Mouse (Mus musculus) intestine, embryonic 14.5 days (tissue): ENCODE data around the gene Metap2. TPM values are rescaled to one million over a fixed set of nuclear protein-coding genes. Genes with fewer than 3 reads are reported as not detected.

Experiments
- ATAC-seq: fragments of 200-750 bp; cut with Nextera tagmentation; replicated peaks from 2 replicates; pipeline ENCODE4 v1.8.0; 2017; ENCODE audit warnings: low read depth, moderate number of reproducible peaks, moderate TSS enrichment, moderate library complexity; ENCODE audit not compliant: low FRiP score, low TSS enrichment
- DNase-seq: peaks from one replicate; pipeline ENCODE4 v3.0.0-alpha.2; 2018; ENCODE audit warnings: low spot score
- H3K27ac ChIP-seq: fragments of 300-500 bp; sonication (generic); 2 replicates; pipeline ENCODE4 v1.5.1; 2014; ENCODE audit warnings: low read depth, mild to moderate bottlenecking, control low read depth
- H3K27me3 ChIP-seq: fragments of 300-500 bp; sonication (generic); replicated peaks from 2 replicates; pipeline ENCODE4 v1.6.1; 2014; ENCODE audit warnings: low read length, control low read depth; ENCODE audit not compliant: control insufficient read depth, insufficient read depth
- H3K36me3 ChIP-seq: fragments of 300-500 bp; sonication (generic); 2 replicates; pipeline ENCODE4 v1.6.1; 2014; ENCODE audit warnings: low read length, control low read depth; ENCODE audit not compliant: control insufficient read depth, insufficient read depth
- H3K4me1 ChIP-seq: fragments of 300-500 bp; sonication (generic); replicated peaks from 2 replicates; pipeline ENCODE4 v1.6.1; 2014; ENCODE audit warnings: low read length, control low read depth, mixed read lengths; ENCODE audit not compliant: control insufficient read depth, insufficient read depth
- H3K4me2 ChIP-seq: fragments of 300-500 bp; sonication (generic); 2 replicates; pipeline ENCODE4 v1.6.1; 2014; ENCODE audit warnings: low read length
- H3K4me3 ChIP-seq: fragments of 300-500 bp; sonication (generic); 2 replicates; pipeline ENCODE4 v1.5.1; 2014; ENCODE audit warnings: low read depth, low read length, control low read depth, mixed read lengths
- H3K9ac ChIP-seq: fragments of 300-500 bp; sonication (generic); 2 replicates; pipeline ENCODE4 v1.6.1; 2014; ENCODE audit warnings: mild to moderate bottlenecking, low read length
- H3K9me3 ChIP-seq: fragments of 300-500 bp; sonication (generic); 2 replicates; pipeline ENCODE4 v1.6.1; 2016; ENCODE audit warnings: low read length, control low read depth; ENCODE audit not compliant: control insufficient read depth
- WGBS: fragments of 180-500 bp; shearing (Covaris S2); extraction: QIAGEN DNeasy Blood & Tissue Kit; methylation state at CpG from one replicate; pipeline ENCODE4 v1.1.7; 2014; 5-methylcytosine and 5-hydroxymethylcytosine counted together
- polyA plus RNA-seq: library from polyadenylated mRNA; unstranded; fragments of >200 nt; fragmentation: Nextera tagmentation; extraction: Ambion mirVana; gene quantifications from 2 replicates; pipeline ENCODE4 v1.2.1, GENCODE M21; 2014

Metap2 gene
- polyA plus RNA-seq, 1 experiment from 2014 or later, result 206 TPM

DNA sequence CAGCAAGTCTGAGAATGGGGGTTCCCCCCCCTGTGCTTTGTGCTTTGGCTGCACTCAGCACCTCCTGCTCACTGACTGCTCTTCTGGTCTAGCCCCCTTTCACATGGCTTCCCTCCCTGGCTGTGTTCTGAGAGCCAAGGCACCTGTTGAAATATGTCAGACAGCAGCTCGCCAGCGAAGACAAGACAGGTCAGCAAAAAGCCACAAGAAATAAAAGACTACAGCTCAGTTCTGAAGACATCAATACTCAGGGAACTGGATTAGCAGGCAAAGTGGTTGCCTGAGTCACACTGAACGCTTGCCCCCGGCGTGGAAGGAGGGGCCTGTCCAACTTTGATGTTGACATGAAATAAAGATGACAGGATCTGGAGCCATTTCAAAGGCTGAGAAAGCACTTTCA, 36.0 kb upstream of the Metap2 start:
- no peaks in the 10 kb centered on the region for H3K27me3 ChIP-seq
- H3K4me1 ChIP-seq, result no peaks in the 10 kb centered on the region
- DNase-seq (no peak), ATAC-seq (no peak)
- no peak overlapping the region for H3K4me3 ChIP-seq
- no peak overlapping the region for H3K4me2 ChIP-seq
- 62% methylated on average over 5 of the region's 5 CpGs for WGBS
- H3K9ac ChIP-seq, result no peak overlapping the region
- H3K27ac ChIP-seq, result no peak overlapping the region
- H3K36me3 ChIP-seq, result no peaks in the 10 kb centered on the region
- H3K9me3 ChIP-seq, result no peaks in the 10 kb centered on the region

DNA sequence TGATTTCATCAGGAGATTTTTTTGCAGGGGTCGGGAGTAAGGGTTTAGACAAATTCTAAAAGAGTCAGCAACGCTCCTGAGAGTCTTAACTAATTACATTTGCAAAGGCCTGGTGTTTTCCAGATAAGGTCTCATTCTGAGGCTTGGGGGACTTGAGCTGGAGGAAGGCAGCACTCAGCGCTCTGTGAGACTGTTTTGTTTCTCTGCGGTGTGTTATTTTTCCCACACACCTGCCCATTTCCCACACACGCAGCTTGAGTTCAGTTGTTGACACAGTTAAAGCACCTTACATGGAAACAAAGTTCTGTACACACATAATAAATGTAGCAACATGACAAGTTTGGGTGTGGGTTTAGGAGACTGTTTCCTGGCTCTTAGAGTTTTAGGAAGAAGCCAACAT, 35.1 kb upstream of the Metap2 start:
- DNase-seq, result no peak
- 77% methylated on average over 5 of the region's 5 CpGs for WGBS
- no peaks in the 10 kb centered on the region for H3K36me3 ChIP-seq
- H3K27me3 ChIP-seq, result no peaks in the 10 kb centered on the region
- no peak overlapping the region for H3K4me2 ChIP-seq
- no peaks in the 10 kb centered on the region for H3K4me1 ChIP-seq
- H3K9me3 ChIP-seq, result no peaks in the 10 kb centered on the region; the same call in 1 of the 2 replicates
- H3K27ac ChIP-seq, result no peak overlapping the region
- ATAC-seq, result no peak
- H3K4me3 ChIP-seq, result no peak overlapping the region
- no peak overlapping the region for H3K9ac ChIP-seq

DNA sequence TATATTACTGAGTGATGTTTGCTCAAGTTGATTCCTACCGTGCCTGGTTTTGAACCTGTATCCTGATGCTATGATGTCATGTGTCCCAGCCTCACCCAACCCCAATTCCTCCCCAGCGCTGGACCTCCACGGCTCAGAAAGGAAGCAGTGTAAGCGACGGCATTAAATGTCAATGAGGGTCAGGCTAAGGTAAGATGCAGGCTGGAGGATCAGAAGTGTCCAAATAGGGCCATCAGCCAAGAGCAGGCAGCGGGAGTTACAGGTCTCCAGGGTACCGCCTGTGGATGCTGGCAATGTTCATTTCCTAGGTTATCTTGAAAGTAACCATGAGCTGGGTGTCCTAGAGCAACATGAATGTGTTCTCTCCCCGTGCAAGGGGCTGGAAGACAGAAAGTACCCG, 34.5 kb upstream of the Metap2 start:
- Histone ChIP-seq H3K27me3 (no peaks in the 10 kb centered on the region), H3K27ac (no peak overlapping the region), H3K4me1 (no peaks in the 10 kb centered on the region), H3K4me2 (no peak overlapping the region), H3K9ac (no peak overlapping the region), H3K9me3 (no peaks in the 10 kb centered on the region; the same call in 1 of the 2 replicates), H3K4me3 (no peak overlapping the region), H3K36me3 (no peaks in the 10 kb centered on the region)
- DNase-seq (no peak), ATAC-seq (no peak)
- whole genome bisulfite sequencing, result 70% methylated on average over 9 of the region's 9 CpGs

DNA sequence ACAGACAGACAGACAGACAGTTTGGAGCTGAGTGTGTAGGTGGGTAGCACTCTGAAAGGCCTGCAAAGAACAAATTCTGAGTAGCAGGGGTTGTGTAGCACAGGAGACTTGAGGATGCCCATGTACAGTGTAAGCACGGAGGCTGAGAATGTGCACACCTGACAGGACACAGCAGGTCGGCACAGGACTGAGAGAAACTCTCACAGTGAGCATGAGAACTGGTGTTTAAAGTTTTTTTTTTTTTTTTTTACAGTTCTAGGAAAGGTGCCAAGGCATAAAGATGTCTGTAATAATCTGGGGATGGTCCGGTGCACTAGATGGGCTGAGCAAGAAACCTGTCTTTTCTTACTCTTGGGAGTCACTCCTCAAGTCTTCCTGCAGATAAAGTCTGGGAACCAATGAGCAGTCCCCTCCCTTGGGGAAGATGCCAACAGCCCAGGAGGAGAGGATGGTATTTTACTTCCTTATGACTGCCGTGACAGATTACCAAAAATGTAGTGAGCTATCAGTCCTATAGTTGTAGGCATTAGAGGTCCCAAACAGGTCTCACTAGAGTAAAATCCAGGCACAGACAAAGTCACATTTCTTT, 33.4 kb upstream of the Metap2 start:
- ATAC-seq, result no peak

DNA sequence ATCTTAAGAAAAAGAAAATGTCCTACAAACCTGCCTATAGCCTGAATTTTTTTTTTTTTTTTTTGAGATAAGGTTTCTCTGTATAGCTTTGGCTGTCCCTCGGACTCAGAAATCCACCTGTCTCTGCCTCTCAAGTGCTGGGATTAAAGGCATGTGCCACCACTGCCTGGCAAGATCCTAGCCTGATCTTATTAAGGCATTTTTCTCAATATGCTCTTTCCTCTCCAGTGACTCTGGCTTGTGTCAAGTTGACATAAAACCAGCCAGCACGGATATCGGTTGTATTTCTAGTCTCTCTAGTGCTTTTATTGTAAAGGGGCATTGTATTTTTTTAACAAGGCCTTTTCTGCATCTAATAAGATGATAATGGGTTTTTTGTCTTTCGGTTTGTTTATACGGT, 27.8 kb upstream of the Metap2 start:
- Histone ChIP-seq H3K9ac (no peak overlapping the region), H3K27me3 (no peaks in the 10 kb centered on the region), H3K4me3 (no peak overlapping the region), H3K4me1 (no peaks in the 10 kb centered on the region), H3K9me3 (no peaks in the 10 kb centered on the region; the same call in 1 of the 2 replicates), H3K4me2 (no peak overlapping the region), H3K27ac (no peak overlapping the region), H3K36me3 (no peaks in the 10 kb centered on the region)
- DNase-seq, result no peak
- ATAC-seq, result no peak
- WGBS, result 64% methylated on average over 5 of the region's 5 CpGs

More for the DNA sequence above, 33.4 kb upstream of the Metap2 start:
- 61% methylated on average over 4 of the region's 4 CpGs for WGBS
- Histone ChIP-seq H3K4me3 (no peak overlapping the region), H3K4me2 (no peak overlapping the region), H3K9me3 (no peaks in the 10 kb centered on the region; the same call in 1 of the 2 replicates), H3K9ac (no peak overlapping the region), H3K4me1 (no peaks in the 10 kb centered on the region), H3K27ac (no peak overlapping the region), H3K27me3 (no peaks in the 10 kb centered on the region), H3K36me3 (no peaks in the 10 kb centered on the region)
- DNase-seq, result no peak

DNA sequence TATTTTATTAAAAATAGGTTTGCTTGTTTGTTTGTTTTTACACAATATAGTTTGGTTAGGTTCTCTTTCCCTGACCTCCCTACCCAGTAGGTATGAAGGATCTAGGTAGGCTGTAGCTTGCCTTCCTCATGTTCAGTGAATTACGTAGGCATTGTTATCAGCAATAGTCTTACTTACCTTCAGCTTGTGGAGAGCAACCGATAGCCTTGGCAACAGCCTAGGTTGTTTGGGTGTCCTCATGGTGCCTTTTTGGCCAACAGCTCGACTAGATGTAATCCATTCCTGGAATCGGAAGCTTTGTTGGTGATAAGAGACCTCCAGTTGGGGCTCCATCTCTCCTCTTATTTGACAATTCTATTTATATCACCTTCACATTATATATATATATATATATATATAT, 24.3 kb upstream of the Metap2 start:
- Histone ChIP-seq H3K4me1 (0 out of 2 replicates have a peak, but pooled peaks cover 10% of the 10 kb centered on the region), H3K27ac (no peak overlapping the region), H3K4me2 (no peak overlapping the region), H3K4me3 (no peak overlapping the region), H3K9ac (no peak overlapping the region), H3K27me3 (no peaks in the 10 kb centered on the region), H3K9me3 (no peaks in the 10 kb centered on the region), H3K36me3 (no peaks in the 10 kb centered on the region)
- WGBS, result 90% methylated on average over 4 of the region's 4 CpGs
- ATAC-seq (no peak), DNase-seq (no peak)

DNA sequence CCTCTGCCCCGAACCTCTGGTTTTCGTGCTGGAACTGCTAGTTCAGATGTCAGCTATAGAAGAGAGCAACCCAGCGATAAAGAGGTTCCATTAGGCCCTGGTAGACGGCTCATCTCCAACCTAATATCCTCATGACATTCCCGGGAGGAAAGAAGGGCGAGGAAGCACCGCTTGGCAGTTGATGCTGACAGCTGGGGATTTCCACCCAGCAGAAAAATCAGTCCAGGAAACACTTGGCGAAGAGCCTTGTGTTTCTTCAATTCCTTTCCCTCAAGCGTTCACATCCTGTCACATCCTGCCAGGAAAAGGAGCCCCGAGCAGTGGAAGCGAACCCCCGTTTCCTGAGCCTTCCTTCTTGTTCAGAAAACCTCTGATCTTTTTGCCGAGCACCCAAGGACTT, 22.3 kb upstream of the Metap2 start:
- WGBS, result 55% methylated on average over 13 of the region's 13 CpGs
- peak; percentile 53 for DNase-seq

DNA sequence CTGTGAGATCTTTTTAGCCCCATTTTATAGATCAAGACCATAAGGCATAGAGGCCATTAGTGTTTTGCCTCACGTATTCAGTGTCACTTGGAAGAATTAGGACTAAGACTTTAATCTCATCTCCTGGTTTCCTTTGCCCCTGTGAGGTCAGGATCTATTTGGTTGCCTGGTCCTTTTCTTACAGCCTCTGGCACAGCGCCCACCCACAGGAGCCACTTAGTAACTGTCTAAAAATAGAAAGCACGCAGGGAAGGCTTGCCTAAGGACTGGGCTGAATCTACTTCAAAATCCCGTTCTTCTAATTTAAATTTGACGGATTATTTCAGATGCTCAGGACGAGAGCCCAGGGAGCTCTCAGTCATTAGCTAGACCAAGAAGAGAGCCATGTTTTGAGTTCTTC, 21.8 kb upstream of the Metap2 start:
- WGBS, result 35% methylated on average over 6 of the region's 6 CpGs
- Histone ChIP-seq H3K27me3 (no peaks in the 10 kb centered on the region), H3K9me3 (no peaks in the 10 kb centered on the region), H3K4me2 (peak overlapping the region; percentile 2; the same call in 1 of the 2 replicates), H3K9ac (no peak overlapping the region), H3K27ac (peak overlapping the region; percentile 51; the same call in 1 of the 2 replicates), H3K4me1 (0 out of 2 replicates have a peak, but pooled peaks cover 10% of the 10 kb centered on the region), H3K36me3 (no peaks in the 10 kb centered on the region), H3K4me3 (no peak overlapping the region)
- DNase-seq, result no peak
- no peak for ATAC-seq

More for the DNA sequence above, 22.3 kb upstream of the Metap2 start:
- ATAC-seq, result no peak
- no peaks in the 10 kb centered on the region for H3K27me3 ChIP-seq
- no peak overlapping the region for H3K4me3 ChIP-seq
- H3K9ac ChIP-seq, result no peak overlapping the region
- H3K4me1 ChIP-seq, result 0 out of 2 replicates have a peak, but pooled peaks cover 10% of the 10 kb centered on the region
- H3K4me2 ChIP-seq, result peak overlapping the region; percentile 2; the same call in 1 of the 2 replicates
- H3K36me3 ChIP-seq, result no peaks in the 10 kb centered on the region
- H3K27ac ChIP-seq, result peak overlapping the region; percentile 51; the same call in 1 of the 2 replicates
- H3K9me3 ChIP-seq, result no peaks in the 10 kb centered on the region

DNA sequence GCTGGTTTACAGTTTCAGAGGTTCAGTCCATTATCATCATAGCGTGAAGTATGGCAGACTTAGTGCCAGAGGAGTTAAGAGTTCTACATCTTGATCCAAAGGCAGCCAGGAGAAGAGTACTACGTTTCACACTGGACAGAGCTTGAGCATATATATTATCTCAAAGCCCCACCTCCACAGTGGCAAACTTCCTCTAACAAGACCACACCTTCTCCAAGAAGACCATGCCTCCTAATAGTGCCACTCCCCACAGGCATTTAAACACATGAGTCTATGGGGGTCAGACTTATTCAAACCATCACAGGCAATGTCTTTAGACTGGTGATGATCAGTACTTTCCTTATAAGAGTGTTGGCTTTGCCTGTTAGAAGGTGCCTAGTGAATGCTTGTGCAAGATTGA, 21.2 kb upstream of the Metap2 start:
- Histone ChIP-seq H3K9me3 (no peaks in the 10 kb centered on the region), H3K27me3 (no peaks in the 10 kb centered on the region), H3K4me3 (no peak overlapping the region), H3K4me1 (0 out of 2 replicates have a peak, but pooled peaks cover 10% of the 10 kb centered on the region), H3K9ac (no peak overlapping the region), H3K27ac (no peak overlapping the region), H3K4me2 (no peak overlapping the region), H3K36me3 (no peaks in the 10 kb centered on the region)
- ATAC-seq (no peak), DNase-seq (no peak)
- WGBS, result 66% methylated on average over 2 of the region's 2 CpGs
